8 mouse cellular contexts compared by ENCODE assay signal in the genomic region with DNA sequence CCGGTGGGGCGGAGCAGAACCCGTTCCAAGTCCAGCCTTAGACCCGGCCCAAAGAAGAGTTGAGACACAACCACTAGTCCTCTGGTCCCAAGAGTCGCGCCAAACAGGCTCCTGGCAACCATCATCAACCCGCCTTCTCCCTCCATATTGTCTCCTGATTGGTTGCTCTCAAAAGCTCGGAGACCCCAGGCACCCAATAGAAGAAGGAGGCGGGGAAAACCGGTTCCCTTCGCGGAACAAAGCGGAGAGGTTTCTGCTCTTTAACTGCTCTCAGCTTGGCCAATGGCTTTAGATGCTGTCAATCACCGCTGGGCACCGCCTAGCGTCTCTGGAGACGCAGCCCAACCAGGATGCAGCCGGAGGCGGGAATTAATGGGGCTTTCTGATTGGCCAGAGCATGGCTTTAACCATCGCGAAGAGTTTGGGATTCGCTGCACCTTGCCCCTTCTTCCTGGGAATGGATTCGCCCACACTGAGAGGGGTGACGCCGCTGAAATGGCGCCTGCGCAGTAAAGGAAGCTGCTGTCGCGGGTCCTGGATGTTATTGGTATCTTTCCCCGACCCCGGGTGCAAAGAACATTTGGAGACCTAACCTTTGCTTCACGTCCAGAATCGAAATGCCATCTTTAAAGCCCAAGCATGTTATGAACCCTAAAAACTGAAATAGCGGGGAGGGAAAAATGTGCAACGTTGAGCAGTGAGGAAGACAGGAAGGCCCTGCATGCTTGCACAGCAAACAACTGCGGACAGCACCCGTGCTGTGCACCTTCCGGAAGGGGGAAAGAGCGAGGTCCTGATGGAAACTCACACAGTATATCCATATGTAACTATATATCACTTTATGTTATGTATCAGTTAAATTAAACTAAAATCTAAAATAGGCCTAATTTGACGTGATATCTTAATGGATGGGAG. TPM values are rescaled to one million over a fixed set of nuclear protein-coding genes. Genes with fewer than 3 reads are reported as not detected.
DNase-seq lines count a peak whose midpoint lies in the region; ATAC-seq lines count a peak whose summit lies in the region.

Gene Ift27, minus strand, starts transcription at position 136 of the 915 bp plus-strand sequence.

- peak within 1 kb of the TSS; percentile 61 for H3K4me3 ChIP-seq in forebrain, embryonic 14.5 days (ENCODE audit: low read depth, low read length)
- H3K4me3 ChIP-seq in neural tube, embryonic 15.5 days (replicated peaks): peak within 1 kb of the TSS; percentile 67

- peak within 1 kb of the TSS; percentile 90 for H3K4me2 ChIP-seq in forebrain, embryonic 14.5 days (ENCODE audit: low read length)
- peak within 1 kb of the TSS; percentile 86 for H3K4me2 ChIP-seq in neural tube, embryonic 15.5 days

- no peaks in the 10 kb centered on the region for H3K27me3 ChIP-seq in forebrain, embryonic 14.5 days (replicated peaks; ENCODE audit: control insufficient read depth, insufficient read depth, low read length)
- no peaks in the 10 kb centered on the region for H3K27me3 ChIP-seq in neural tube, embryonic 15.5 days (replicated peaks)

- intact Hi-C loops in heart, postnatal 14 days (cut with DNase I): no loop called here

- under 1% methylated on average over 40 of the region's 40 CpGs for WGBS in forebrain, embryonic 14.5 days
- WGBS in neural tube, embryonic 15.5 days: 1% methylated on average over 40 of the region's 40 CpGs

- peak within 1 kb of the TSS; percentile 49 for H3K27ac ChIP-seq in forebrain, embryonic 14.5 days (ENCODE audit: low read depth, low read length)
- H3K27ac ChIP-seq in neural tube, embryonic 15.5 days (replicated peaks): peak within 1 kb of the TSS; percentile 89

- 0 out of 2 replicates have a peak, but pooled peaks cover 2% of the 10 kb centered on the region for H3K36me3 ChIP-seq in forebrain, embryonic 14.5 days (ENCODE audit: control insufficient read depth, insufficient read depth, low read length)
- no peaks in the 10 kb centered on the region for H3K36me3 ChIP-seq in neural tube, embryonic 15.5 days

- H3K9me3 ChIP-seq in forebrain, embryonic 14.5 days (replicated peaks; ENCODE audit: control insufficient read depth, low read length): no peaks in the 10 kb centered on the region
- H3K9me3 ChIP-seq in neural tube, embryonic 15.5 days (replicated peaks): no peaks in the 10 kb centered on the region

- peak; percentile 100 for DNase-seq in ES-CJ7 (ENCODE audit: low read depth, low spot score)
- DNase-seq in cerebellum, adult 11 months: peak; percentile 98
- peak; percentile 100 for DNase-seq in forebrain, embryonic 14.5 days (ENCODE audit: low spot score)
- DNase-seq in heart, postnatal 14 days: peak; percentile 94 to 95
- peak; percentile 99 for DNase-seq in layer of hippocampus, adult 11-12 months (ENCODE audit: low spot score)
- peak; percentile 100 for DNase-seq in lung, adult 18-20 months
- peak; percentile 97 for DNase-seq in testis, postnatal 14 days (ENCODE audit: low spot score)

- peak within 1 kb of the TSS; percentile 83 for H3K9ac ChIP-seq in forebrain, embryonic 14.5 days (ENCODE audit: low read length)
- peak within 1 kb of the TSS; percentile 70 for H3K9ac ChIP-seq in neural tube, embryonic 15.5 days (replicated peaks)

- H3K4me1 ChIP-seq in forebrain, embryonic 14.5 days (ENCODE audit: control insufficient read depth, insufficient read depth, low read length): peaks cover 18% of the 10 kb centered on the region
- peaks cover 47% of the 10 kb centered on the region for H3K4me1 ChIP-seq in neural tube, embryonic 15.5 days

- ATAC-seq in forebrain, embryonic 14.5 days: peak; percentile 97
- ATAC-seq in neural tube, embryonic 15.5 days (ENCODE audit: low FRiP score): peak; percentile 95

RNA-seq across cellular contexts. Expression of gene Ift27, which starts in this region (rescaled TPM):
- 137 and 165 TPM in 2 replicates for polyA plus RNA-seq in forebrain, embryonic 14.5 days (2014; fragmentation: Nextera tagmentation; extraction: Ambion mirVana)
- total RNA-seq in heart, postnatal 14 days (2021): 10 to 100 TPM; 11.3 to 12.8 TPM
- 88.4 and 99.8 TPM in 2 replicates for polyA plus RNA-seq in neural tube, embryonic 15.5 days (2015; fragmentation: Nextera tagmentation; extraction: Ambion mirVana)

Comparison
In these comparisons a context has a peak if more than half of its experiments do, and no peak if none do; other contexts are left out.
1. Peak in every context shown above with its lines: DNase-seq, ATAC-seq, H3K4me3 ChIP-seq and H3K27ac ChIP-seq.